Mouse (Mus musculus) large intestine, adult 2 months (tissue): ENCODE data around the gene Ovch2. TPM values are rescaled to one million over a fixed set of nuclear protein-coding genes. Genes with fewer than 3 reads are reported as not detected.

ENCODE experiments used
- DNase-seq: peaks from one replicate; pipeline ENCODE4 v3.0.0-alpha.2; 2012; ENCODE audit warnings: low read depth, low spot score
- WGBS: fragments of 180-500 bp; shearing (Covaris S2); methylation state at CpG from one replicate; pipeline ENCODE4 v1.1.7; 2018; 5-methylcytosine and 5-hydroxymethylcytosine counted together
- polyA plus RNA-seq: library from polyadenylated mRNA; depleted of rRNA; stranded (reverse); fragments of >200 nt; gene quantifications from 2 replicates; pipeline ENCODE4 v1.2.3, GENCODE M21; 2012; rRNA removed

The Ovch2 gene
- polyA plus RNA-seq, 1 experiment: not detected

GRCm38 (mm10) chr7:107746036-107746435 is 55.0 kb downstream of the Ovch2 start:
- 92% methylated on average over 8 of the region's 8 CpGs for WGBS
- DNase-seq: no peak

GRCm38 (mm10) chr7:107745111-107745510 is 55.9 kb downstream of the Ovch2 start:
- DNase-seq: no peak
- WGBS: 84% methylated on average over 2 of the region's 2 CpGs

- 87% methylated on average over 4 of the region's 4 CpGs for WGBS
- no peak for DNase-seq
Observed at GRCm38 (mm10) chr7:107744454-107744853, 56.6 kb downstream of the Ovch2 start.

GRCm38 (mm10) chr7:107742963-107743465 is 58.0 kb downstream of the Ovch2 start:
- no peak for DNase-seq
- WGBS: 76% methylated on average over 10 of the region's 10 CpGs

- 47% methylated on average over 2 of the region's 2 CpGs for WGBS
- no peak for DNase-seq
Observed at GRCm38 (mm10) chr7:107738726-107739125, 62.3 kb downstream of the Ovch2 start.

GRCm38 (mm10) chr7:107733162-107733561 is 67.8 kb downstream of the Ovch2 start:
- 74% methylated on average over 2 of the region's 2 CpGs for WGBS

More at GRCm38 (mm10) chr7:107733162-107733561, 67.8 kb downstream of the Ovch2 start:
- no peak for DNase-seq

Other genes starting within 250 kb of the Ovch2 start
- 2.1 and 2.3 TPM in 2 replicates for gene Olfml1, start 233.8 kb downstream of the Ovch2 start, polyA plus RNA-seq
- 10.2 and 15.0 TPM in 2 replicates for gene Ppfibp2, start 206.0 kb downstream of the Ovch2 start, polyA plus RNA-seq
- not detected in 2 replicates for gene 5330417H12Rik, start 176.0 kb downstream of the Ovch2 start, polyA plus RNA-seq
- gene Cyb5r2, start 43.2 kb downstream of the Ovch2 start, polyA plus RNA-seq: 0.04 and 0.14 TPM in 2 replicates
- not detected in 2 replicates for gene Olfr467, start 11.1 kb upstream of the Ovch2 start, polyA plus RNA-seq
- gene Olfr469, start 24.3 kb upstream of the Ovch2 start, polyA plus RNA-seq: not detected in 2 replicates
- gene Olfr470, start 46.3 kb upstream of the Ovch2 start, polyA plus RNA-seq: not detected in 2 replicates
- gene Olfr472, start 96.7 kb upstream of the Ovch2 start, polyA plus RNA-seq: not detected in 2 replicates
- gene Olfr473, start 129.2 kb upstream of the Ovch2 start, polyA plus RNA-seq: not detected in 2 replicates
- not detected in 2 replicates for gene Olfr474, start 153.4 kb upstream of the Ovch2 start, polyA plus RNA-seq
- gene Olfr476, start 163.6 kb upstream of the Ovch2 start, polyA plus RNA-seq: not detected in 2 replicates
- gene Olfr477, start 185.5 kb upstream of the Ovch2 start, polyA plus RNA-seq: not detected in 2 replicates
- not detected in 2 replicates for gene Olfr478, start 232.8 kb upstream of the Ovch2 start, polyA plus RNA-seq
- not detected in 2 replicates for gene Olfr479, start 249.5 kb upstream of the Ovch2 start, polyA plus RNA-seq